Mouse (Mus musculus): Measurements from ENCODE around the gene Ifi214.
"Not testable (repeated sequence)": the region's sequence is repeated elsewhere in the genome, so short reads cannot be mapped to it uniquely, and the experiment has no call there.

DNA sequence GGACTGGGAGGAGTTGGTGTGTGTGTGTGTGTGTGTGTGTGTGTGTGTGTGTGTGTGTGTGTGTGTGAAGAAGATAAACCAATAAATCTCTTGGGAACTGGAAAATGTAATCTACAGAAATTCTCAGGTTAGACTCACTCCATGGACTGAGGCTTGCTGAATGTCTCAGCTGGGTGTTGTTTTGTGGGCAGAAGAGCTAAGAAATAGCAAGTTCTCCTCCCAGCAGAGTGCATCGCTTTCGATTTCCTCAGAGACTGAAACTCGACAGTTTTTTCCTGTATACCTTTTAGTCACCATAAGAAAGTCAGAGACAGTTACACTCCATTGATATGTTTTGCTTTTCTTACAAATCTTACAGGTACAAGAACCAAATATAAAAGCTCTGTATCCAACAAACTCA lies at the start of gene Ifi214:
- not testable (repeated sequence) for TF ChIP-seq POLR2A (IDR thresholded peaks at IDR 0.05; ENCODE audit: insufficient read length, low read depth); USF1 (IDR thresholded peaks at IDR 0.05; ENCODE audit: low read depth); MYOG (IDR thresholded peaks at IDR 0.05; ENCODE audit: control insufficient read depth in 1 of 3, insufficient read depth in 1 of 3, insufficient read length in 2 of 3, low read depth in 2 of 3); E2F4 (IDR thresholded peaks at IDR 0.05; ENCODE audit: insufficient read depth); MYOD1 (IDR thresholded peaks at IDR 0.05; ENCODE audit: control insufficient read depth in 1 of 3, insufficient read length in 2 of 3, low read depth in 2 of 3); REST (IDR thresholded peaks at IDR 0.05; ENCODE audit: insufficient read depth, insufficient read length); SRF (IDR thresholded peaks at IDR 0.05; ENCODE audit: control insufficient read depth, insufficient read length, low read depth); MAX (IDR thresholded peaks at IDR 0.05; ENCODE audit: low read depth); POLR2AphosphoS2 (IDR thresholded peaks at IDR 0.05; ENCODE audit: insufficient read length, low read depth); TCF3 (IDR thresholded peaks at IDR 0.05; ENCODE audit: insufficient read length, low read depth); TCF12 (IDR thresholded peaks at IDR 0.05; ENCODE audit: insufficient read depth, poor library complexity, severe bottlenecking)
